Mouse (Mus musculus) gastrocnemius, postnatal 25 days (tissue): ENCODE data around the gene Vrtn. TPM values are rescaled to one million over a fixed set of nuclear protein-coding genes. Genes with fewer than 3 reads are reported as not detected.

Source experiments
- DNase-seq: peaks from one replicate; pipeline ENCODE4 v3.0.0; 2022
- long read RNA-seq, 2 experiments: library from polyadenylated mRNA; stranded (forward); transcript quantifications; one replicate each; pipeline ENCODE4 v2.0.0; 2021
- total RNA-seq, 2 experiments: library from RNA; stranded (reverse); gene quantifications; 1 replicate in 1 of 2; 2 replicates in 1 of 2; pipeline ENCODE4 v1.2.3; 2021

Gene Vrtn
- not detected for total RNA-seq
- long read RNA-seq, experiment 1, result 0 reads
- long read RNA-seq, experiment 2, result 0 reads

DNA sequence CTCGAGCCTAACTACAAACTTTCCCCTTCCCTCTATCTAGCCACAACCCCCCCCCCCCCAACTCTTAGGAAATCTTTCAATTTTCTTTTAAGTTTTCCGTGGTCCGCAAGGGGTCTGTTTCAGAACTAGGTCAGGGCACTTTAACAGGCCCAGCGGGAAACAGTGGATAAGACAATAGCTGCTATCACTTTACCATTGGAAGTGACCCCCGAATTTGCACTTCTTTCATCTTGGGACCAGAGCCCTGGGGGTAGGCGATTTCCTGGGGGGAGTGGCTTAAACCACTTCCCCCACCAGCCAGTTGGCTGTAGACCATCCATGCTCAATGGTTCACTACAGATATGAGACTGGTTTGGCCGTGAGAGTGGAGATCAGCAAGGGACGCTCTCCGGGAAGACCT, at the start of gene Vrtn:
Gene Vrtn, plus strand, starts transcription at position 366 of the 400 bp plus-strand sequence.
- DNase-seq, result no peak

DNA sequence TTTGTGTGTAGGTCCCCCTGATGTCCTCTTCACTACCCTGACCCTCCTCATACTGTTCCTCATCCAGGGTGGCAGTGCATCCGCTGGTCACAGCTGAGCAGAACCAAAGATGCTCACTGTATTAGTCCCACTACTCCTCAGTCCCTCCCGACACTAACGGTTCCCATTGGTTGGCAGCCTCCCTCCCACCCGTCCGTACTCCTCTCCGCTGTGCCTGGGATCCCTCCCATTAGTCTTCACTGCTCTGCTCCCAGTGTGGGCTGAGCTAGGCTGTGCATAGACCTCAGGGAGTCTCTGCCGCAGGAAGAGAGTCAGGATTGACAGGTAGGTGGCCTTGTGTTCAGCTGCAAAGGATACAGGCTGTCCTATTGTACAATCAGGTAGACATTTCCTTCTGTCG, 42.5 kb upstream of the Vrtn start:
- DNase-seq, result no peak

DNA sequence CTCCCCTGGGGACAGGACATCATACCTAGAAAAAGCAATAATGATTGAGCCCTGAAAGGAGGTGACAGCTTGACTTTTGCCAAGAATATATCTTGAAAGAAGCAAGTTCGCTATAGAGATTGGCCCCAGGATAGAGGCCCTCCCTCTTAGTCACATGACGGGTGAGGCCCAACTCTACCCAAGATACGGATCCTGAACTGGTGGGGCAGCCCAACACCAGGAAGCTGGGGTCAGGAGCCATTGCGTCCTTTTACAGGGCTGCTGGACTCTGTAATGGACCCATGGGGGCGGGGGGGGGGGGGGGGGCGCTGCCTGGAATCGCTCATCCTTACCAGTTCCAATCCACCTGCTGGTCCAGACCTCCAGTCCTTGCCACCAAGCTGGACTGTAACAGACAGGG, 36.8 kb upstream of the Vrtn start:
- no peak for DNase-seq

DNA sequence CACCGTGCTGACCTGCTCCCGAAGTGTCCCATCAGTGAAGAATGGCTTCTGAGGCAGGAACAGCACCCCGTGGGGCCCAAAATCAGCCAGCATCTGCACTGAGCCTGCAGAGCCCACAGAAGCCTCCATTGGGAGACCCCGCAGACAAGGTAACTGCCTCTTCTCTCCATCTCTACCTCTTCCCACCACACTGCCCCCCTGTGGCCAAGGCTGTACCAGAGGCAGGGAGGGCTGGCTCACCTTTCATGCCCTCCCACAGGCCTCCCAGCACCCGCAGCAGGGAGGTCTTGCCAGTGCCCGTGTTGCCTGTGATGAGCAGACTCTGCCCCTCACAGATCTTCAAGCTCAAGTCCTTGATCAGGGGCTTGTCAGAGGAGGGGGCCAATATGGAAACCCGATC, 35.0 kb upstream of the Vrtn start:
- DNase-seq, result no peak

DNA sequence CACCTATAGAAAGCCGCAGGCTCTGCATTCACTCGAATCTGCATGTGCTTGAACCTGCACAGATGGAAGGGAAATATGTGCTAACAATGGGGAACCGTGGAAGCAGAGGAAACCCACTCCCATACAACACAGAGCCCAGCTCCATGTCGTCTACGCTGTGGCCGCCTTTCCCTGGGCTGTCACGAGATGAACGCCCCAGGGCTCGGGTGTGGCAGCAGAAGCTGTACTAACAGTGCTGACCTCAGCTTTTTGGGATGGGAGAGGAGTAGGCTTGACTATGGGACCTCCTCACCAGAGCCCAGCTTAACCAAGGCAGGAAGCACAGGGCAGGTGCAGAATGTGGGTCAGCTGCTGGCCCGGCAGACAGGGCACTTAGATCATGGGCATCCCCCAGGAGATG, 29.1 kb upstream of the Vrtn start:
- no peak for DNase-seq

DNA sequence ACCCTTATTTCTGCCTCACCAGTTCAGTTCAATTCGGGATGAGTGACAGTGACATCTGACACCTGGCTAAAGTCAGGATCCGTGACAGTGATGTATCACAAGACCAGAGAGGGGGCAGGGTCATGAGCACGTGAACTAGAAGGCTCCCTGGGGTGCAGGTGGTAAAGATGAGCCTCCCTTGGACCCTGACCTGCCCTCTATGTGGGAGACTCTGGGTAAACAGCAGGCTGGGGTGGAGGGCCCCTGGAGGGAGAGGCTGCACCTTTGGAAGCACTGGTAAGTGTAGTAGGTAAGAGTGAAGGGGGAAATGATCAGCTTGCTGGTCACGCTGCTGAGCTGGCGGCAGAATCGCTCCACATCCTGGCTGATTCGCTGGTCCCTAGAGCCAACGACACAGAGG, 28.3 kb upstream of the Vrtn start:
- DNase-seq, result no peak

DNA sequence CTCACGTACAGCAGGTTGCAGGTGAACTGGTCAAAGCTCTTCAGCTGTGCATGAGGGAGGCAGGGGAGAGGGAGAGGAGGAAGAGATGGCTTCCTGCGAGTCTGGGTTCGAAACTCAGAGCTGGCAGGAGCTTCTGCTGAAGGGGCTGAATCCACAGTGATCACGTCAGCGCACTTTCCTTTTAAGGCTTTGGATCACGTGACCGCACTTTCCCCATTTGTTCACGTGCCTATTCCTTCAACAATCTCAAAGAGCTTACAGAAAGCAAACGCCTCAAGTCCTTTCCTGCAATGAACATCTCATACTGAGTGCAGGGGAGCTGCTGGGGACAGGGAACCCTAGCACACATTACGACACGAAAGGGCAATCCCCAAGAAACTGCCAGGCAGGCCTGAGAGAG, 26.8 kb upstream of the Vrtn start:
- DNase-seq, result no peak

DNA sequence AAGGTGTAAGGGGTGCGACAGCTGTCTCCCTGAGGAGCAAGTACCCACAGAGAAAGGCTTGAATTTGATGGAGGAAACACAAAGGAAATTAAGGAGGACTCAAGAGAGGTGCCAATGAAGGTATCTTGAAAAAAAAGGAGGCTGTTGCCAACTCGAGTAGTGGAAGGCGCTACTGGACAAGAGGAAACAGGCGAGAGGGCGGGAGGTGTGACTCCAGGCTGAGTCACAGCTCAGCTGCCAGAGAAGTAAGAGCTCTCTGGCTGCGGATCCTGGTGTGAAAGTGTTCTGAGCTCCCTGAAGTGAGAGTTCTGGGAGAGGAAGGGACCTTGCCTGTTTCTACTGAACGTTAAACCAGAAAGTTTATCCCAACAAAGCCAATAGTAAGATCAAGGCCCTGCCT, 26.3 kb upstream of the Vrtn start:
- DNase-seq, result no peak

DNA sequence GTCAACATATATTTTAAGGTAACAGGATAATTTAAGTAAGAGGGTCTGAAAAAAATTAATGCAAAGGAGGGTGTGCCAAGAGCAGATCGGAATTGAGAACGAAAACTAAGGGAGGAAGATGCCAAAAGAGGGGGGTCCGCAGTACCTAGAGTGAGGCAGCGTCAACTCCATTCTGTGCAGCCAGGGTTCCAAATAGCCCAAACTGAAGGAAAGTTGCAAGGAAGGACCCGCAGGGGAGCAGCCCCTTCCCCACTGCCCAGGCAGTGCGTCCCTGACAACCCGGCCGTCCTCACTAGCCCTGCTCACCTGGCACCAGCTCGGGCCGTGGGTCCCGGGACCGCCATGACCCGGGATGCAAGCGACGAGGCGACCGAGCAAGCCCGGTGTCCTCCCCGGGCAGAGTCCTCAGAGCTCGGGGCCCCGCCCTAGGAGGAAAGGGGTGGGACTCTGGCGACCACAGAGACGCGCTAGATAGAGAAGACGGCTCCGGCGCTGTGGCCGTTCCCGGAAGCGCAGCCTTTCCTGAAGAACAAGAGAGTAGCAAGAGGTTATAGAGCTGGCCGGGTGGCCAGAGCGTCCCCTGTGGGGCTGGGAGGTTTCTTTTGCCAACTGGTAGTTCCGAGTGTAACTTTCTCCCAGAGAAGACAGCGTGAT, 23.7 kb upstream of the Vrtn start, which contains the start of gene Abcd4:
Gene Abcd4, minus strand, starts transcription at position 437 of the 654 bp plus-strand sequence.
- peak; percentile 95 for DNase-seq

DNA sequence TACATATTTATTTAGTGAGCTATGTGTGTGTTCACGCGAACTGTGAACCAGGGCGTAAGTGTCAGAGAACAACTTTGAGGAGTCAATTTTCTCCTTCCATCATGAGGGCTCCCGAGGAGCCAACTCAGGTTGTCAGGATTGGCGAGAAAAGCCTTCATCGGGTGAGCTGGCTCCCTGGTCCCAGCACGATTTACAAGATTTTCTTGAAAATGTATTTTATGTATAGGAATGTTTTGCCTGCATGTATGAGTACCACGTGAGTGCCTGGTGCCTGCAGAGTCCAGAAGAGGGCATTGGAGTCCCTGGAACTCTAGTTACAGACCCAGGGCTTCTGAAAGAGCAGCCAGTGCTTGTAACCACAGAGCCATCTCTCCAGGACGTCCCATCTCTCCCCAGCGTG, 23.2 kb upstream of the Vrtn start:
- DNase-seq, result no peak

DNA sequence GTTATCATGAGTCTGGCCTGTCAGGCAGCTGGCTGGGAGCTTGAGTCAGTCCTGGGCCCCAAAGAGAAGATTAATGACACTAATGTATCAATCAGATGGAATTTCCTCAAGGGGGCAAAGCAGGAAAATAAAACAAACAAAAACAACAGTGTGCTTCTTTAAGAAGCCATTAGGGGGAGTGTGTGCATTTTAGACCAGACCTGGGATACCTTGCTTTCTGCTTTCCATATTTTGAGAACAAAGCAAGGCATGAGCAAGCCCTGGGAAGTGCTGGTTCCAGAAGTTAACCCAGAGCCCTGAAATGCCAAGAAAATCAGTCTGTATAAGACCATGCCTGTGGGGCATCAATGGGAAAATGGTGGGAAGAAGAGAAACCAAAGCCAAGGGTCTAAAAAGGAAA, 19.8 kb upstream of the Vrtn start:
- DNase-seq, result no peak

DNA sequence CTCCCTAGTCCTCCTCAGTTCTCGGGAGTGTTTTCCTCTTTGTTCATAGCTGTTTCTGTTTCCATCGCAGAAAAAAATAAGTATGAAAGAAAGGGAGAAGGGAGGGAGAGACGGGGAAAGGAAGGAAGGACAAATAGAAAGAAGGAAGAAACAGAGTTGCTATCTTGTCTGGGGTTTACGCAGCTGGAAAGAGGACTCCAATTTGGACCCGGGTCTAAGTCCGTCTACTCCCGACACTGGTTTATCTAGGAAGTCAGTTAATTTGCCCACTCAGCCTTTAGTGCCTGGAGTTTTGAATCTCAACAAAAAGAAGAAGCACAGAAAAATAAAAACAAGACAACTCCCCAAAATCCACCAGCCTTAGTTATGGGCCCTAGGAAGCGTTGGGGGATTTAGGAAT, 16.2 kb upstream of the Vrtn start:
- DNase-seq, result no peak

DNA sequence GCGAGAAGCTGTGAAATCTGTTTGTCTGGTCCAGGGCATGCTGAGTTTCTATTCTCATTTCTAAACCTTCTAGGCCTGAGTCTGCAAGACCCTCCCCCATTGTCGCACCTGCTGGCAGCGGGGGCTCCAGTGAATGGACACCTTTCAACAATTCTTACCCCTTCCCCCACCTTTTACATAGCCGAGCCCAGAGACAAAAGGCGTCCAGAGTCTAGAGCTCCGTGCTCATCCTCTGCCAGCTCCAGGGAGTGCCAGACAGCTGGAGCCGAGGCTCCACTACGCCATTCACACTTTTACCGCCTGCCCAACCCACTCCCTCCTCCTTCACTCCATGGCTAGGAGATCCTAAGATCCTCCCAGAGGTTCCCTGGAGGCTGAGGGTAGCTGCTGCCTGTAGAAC, 15.7 kb upstream of the Vrtn start:
- no peak for DNase-seq

DNA sequence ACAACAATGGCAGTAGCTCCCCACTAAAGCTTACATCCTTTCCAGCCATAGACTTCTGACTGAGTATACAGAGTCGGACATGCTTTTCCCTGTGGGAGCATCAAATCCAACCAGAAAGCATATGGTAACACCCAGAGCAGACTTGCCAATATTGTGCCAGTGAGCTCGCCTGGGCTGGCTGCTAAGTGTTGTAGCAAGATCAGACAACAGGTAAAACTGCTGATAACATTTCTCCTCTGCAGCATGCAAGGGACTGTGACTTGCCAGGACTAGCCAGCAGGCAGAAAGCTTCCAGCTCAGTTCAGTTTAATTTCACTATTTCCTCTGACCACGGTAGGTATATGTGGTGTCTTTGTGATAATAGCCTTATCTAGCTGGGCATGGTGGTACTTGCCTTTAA, 9.0 kb upstream of the Vrtn start:
- DNase-seq, result no peak

DNA sequence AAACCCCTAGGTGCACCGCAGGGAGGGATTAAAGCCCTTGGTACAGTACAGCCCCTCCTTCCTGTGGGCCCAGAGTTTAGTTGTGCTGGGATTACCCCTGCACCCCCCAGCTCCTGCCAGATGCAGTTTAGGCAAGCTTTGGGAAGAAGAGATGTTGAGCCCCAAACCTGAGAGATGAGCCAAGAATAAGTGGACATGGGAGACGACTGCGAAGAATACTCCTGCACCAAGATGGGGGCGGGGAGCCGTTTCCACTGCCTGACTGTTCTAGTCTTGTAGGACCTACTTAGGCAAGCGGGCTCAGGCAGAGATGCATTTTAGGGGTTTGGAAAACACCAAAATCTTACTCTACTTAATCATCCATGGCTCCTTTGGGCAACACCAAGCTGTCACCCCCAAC, 566 bp upstream of the Vrtn start:
- DNase-seq, result no peak

DNA sequence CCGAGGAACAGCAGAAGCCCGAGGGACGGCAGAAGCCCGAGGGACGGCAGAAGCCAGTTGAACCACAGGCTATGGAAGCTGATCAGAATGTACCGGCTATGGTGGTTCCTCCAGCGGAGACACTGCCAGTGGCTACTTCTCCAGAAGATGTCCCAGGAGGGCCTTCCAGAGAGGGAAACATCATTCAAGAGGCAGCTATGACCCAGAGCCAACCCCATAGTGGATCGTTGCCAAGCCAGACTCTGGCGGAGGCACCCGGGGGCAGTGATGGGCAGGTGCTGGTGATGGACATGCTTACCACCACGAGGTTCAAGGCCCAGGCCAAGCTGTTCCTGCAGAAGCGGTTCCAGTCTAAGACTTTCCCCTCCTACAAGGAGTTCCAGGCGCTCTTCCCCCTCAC, 9.4 kb downstream of the Vrtn start:
- DNase-seq, result no peak

DNA sequence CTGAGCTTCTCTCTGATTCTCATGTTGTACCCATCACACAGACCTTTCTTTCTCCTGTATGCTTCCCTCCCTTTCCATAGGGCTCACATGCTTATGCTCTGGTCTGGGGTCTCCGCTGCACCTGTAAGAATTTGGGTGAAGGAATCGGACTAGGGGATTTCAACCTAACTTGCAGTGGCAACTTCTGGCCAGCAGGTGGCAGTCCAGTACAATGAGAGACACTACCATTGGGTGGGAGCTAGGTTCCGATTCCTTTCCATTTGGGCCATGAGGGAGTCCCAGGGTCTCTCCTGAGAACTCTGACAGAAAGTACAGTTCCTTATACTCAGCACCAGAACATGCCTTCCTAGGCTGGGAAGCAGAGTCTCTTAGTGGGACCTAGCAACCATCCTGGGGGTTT, 13.1 kb downstream of the Vrtn start:
- DNase-seq, result no peak

DNA sequence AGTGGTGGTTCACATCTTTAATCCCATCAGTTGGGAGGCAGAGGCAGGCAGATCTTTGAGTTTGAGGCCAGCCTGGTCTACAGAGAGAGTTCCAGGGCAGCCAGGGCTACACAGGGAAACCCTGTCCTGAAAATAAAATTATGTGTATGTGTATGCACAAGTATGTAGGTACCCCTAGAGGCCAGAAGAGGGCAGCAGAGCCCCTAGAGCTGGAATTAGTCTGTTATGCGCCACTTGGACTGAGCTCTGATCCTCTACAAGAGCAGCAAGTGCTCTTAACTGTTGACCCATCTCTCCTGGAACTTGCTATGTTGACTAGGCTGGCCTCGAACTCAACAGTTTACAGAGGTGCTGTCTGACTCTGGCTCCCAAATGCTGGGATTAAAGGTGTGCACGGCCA, 29.7 kb downstream of the Vrtn start:
- DNase-seq, result no peak

DNA sequence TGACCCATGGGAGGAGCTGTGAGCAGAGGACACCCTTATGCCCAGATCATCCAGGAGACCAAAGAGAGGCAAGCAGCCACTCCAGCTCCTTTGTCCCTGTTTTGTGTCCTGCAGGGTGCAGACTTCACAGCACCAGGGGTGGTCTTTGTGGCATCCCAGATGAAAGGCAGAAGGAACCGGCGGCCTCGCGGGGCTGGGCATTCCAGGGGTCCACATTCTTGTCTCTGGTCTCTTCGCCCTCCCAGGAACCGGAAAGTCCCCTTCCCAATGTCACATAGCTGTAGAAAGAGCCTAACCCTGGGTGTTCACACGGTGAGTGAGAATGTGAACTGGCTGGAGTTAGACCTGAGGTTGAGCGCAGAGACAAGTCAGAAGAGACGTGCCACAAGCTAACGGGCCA, 30.8 kb downstream of the Vrtn start:
- DNase-seq, result no peak

DNA sequence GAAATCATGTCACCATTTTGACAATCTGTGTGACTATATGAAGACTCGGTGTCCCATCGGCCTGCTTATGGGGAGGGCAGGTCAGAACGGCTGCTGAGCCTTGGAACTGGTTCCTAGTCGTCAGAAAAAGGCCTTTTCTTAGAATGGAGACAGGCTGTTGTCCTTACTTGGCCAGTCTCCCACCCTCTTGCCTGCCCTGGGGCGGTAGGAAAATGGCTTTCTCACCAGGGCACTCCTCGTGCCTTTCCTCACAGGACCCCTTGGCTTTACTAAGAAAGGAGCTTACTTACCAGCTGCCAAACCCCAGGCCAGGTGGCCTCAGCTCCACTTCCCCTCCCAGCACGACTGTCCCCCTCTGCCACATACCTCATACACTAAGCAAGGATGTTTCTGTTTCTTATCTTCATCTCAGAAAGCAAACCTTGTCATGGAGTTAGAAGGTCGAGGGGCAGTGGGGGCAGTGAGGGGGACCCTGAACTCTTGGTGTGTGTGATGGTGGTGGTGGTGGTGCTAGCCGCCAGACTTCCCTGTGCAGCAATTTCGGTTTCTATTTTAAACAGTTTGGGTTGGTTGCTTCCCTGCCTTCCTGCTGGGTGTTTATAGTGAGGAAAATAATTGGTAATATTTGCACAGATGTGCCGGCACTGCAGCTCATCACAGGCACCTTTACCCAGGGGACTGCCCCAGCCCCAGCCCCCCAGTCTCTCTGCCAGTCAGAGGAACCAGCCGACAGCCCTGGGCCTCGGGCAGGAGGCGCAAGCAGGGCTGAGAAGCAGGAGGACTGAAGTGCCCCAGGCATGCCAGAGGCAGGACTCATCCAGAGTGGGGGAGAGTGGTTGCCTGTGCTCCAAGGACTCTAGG, 34.1 kb downstream of the Vrtn start:
- DNase-seq, result no peak

DNA sequence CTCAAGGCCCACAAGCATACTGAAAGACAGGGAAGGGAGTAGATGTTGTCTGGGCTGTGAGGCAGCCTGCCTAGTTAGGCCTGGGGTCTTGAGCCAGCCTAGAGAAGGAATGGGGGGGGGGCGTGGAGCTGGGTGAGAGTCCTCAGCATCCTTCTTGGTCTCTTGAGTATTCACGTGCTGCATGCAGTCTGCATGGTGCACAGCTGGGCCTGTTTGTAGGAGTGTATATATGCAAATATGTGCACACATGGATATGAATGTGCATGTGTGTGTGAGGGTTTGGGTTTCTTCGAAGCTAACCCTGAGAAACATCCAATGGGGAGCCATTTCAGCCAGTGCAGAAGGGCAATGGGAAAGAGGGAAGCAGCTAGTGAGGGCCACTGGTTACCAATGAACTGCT, 35.2 kb downstream of the Vrtn start:
- no peak for DNase-seq

DNA sequence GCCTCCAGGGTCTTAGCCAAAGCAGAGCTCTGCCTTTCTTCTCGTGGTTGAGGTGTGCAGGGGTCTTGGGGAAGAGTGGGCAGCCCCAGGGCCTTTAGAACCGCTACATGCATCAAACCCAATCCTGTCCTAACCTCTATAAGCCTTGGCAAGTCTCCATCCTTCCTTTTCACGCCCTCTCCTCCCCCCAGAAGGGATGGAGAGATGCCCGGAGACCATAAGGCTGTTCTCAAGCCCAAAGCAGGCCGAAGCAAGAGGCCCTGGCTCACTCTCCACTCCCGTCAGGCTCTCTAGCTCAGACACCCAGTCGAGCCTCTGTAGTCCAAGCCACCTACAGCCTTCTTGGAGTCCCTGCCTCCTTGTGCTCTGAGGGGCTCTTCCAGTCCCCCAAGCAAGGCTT, 43.8 kb downstream of the Vrtn start:
- no peak for DNase-seq

DNA sequence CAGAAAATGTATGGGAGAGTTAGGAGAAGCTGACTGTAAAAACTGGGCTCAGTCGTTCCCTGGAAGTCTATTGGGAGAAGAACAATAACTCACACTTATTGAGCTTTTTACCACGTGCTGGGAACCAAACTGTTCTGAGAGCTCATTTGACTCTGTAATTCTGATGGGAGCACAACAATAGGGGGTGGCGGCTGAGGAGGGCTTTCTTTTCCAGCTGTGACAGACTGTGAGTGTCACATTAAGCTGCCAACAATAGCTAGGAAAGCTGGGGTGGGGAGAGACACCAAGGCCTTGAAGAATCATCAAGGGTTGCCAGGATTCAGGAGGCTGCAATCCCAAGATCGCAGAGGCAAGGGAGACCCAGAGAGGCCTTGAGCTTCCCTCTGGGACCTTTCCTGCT, 45.4 kb downstream of the Vrtn start:
- DNase-seq, result no peak

DNA sequence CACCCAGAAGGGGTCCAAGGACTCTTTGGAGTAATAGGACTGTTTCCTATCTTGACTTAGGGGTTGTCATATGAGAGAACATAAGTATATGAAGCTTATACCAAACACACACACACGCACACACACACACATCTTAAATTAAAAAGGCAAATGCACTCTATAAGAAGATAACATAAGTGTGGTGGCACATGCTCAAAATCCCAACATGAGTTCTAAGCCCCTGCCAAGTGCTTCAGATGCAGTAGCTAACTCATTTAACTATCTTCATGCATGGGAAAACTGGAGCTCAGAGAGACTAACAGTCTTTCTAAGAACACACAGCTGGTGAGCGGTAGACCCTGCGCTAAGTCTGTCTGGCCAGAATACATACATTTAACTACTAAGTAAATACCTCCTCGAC, 46.7 kb downstream of the Vrtn start:
- DNase-seq, result no peak
